Comparison of ENCODE assay signal across 8 mouse cellular contexts in the genomic region with DNA sequence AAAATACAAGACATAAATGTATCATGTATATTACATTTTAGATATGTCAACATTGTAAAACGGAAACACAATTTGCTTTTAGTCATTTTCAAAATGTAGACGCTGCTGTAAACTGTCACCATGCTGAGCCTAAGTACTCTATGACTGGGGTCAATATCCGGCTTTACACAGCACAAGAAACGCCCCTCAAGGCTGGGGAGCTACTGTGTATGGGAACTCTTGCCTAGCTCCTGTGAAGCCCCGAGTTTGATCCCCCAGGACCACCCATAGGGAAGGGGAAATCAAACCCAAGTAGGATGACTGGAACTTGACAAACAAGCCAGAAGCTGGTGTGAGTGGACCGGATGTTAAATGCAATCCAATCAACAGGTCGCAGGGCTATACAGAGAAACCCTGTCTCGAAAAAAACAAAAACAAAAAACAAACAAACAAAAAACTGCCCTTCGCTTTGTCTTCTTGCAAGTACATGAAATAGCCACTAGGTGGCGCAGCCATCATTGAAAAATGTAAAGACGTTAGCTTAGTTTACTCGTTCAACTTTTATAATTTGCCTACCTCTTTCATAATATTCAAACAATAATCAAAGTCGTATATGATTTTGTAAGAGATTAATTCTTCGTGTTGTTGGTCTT.
DNase-seq lines count a peak whose midpoint lies in the region; ATAC-seq and TF ChIP-seq lines count a peak whose summit lies in the region.

No protein-coding gene starts in this region.

- peak; percentile 42 to 81 (median 64) for TF ChIP-seq CTCF in MEL (IDR thresholded peaks at IDR 0.05 in 2 of 3, conservative IDR thresholded peaks at IDR 0.05 in 1 of 3; ENCODE audit: control insufficient read depth in 1 of 3, insufficient read depth in 1 of 3, low read depth in 2 of 3, low read length in 3 of 3, poor library complexity in 1 of 3, severe bottlenecking in 1 of 3)

- DNase-seq in heart, adult 18-20 months: peak; percentile 7 to 59
- DNase-seq in heart, adult 9 months (ENCODE audit: low spot score in 2 of 2): no peak
- DNase-seq in MEL (ENCODE audit: low read depth, low spot score): peak; percentile 65
- peak; percentile 68 for DNase-seq in embryonic facial prominence, embryonic 14.5 days (ENCODE audit: low spot score)
- peak; percentile 73 for DNase-seq in induced T-regulatory cell, adult 2 months (ENCODE audit: low read depth)
- peak; percentile 12 for DNase-seq in lung, postnatal 25 days (ENCODE audit: low spot score)
- DNase-seq in splenic B cell, adult 2 months (ENCODE audit: low read depth, low spot score): peak; percentile 58
- DNase-seq in frontal cortex, postnatal 25 days (ENCODE audit: low spot score in 2 of 2): no peak

- no peaks in the 10 kb centered on the region for H3K9me3 ChIP-seq in MEL (replicated peaks; ENCODE audit: insufficient read depth, low read length)
- no peaks in the 10 kb centered on the region for H3K9me3 ChIP-seq in embryonic facial prominence, embryonic 14.5 days (ENCODE audit: control insufficient read depth, low read length)

- no peak for TF ChIP-seq POLR2A in MEL (IDR thresholded peaks at IDR 0.05; ENCODE audit: control insufficient read depth in 1 of 2, insufficient read depth in 1 of 2, low read depth in 1 of 2, low read length in 2 of 2, poor library complexity in 1 of 2)

- H3K27me3 ChIP-seq in MEL (ENCODE audit: control insufficient read depth in 1 of 2, insufficient read depth in 2 of 2, low read length in 2 of 2): peaks cover 0 to 2% of the 10 kb centered on the region in 2 experiments; a peak in 2 of 4 replicates
- no peaks in the 10 kb centered on the region for H3K27me3 ChIP-seq in embryonic facial prominence, embryonic 14.5 days (replicated peaks; ENCODE audit: control insufficient read depth, insufficient read depth, low read length)
- no peaks in the 10 kb centered on the region for H3K27me3 ChIP-seq in splenic B cell, adult 2 months (ENCODE audit: control insufficient read depth, insufficient read depth, low read length, poor library complexity, severe bottlenecking)

- no peak overlapping the region for H3K9ac ChIP-seq in MEL (ENCODE audit: control insufficient read depth, low read depth, low read length, poor library complexity, severe bottlenecking)
- H3K9ac ChIP-seq in embryonic facial prominence, embryonic 14.5 days (ENCODE audit: low read depth, low read length): peak overlapping the region; percentile 47

- H3K79me2 ChIP-seq in MEL (ENCODE audit: control insufficient read depth, insufficient read depth, low read length, poor library complexity): no peaks in the 10 kb centered on the region

- H3K27ac ChIP-seq in MEL (ENCODE audit: control insufficient read depth, low read depth, low read length): no peak overlapping the region
- H3K27ac ChIP-seq in embryonic facial prominence, embryonic 14.5 days (replicated peaks; ENCODE audit: low read depth, low read length): no peak overlapping the region

- no peak for TF ChIP-seq EP300 in MEL (IDR thresholded peaks at IDR 0.05; ENCODE audit: low read depth in 1 of 2, low read length in 2 of 2)

- H3K36me3 ChIP-seq in MEL (ENCODE audit: control insufficient read depth in 1 of 2, insufficient read depth in 2 of 2, low read length in 2 of 2): peaks cover 0 to 3% of the 10 kb centered on the region in 2 experiments; a peak in 2 of 4 replicates
- H3K36me3 ChIP-seq in embryonic facial prominence, embryonic 14.5 days (ENCODE audit: control insufficient read depth, insufficient read depth, low read length): no peaks in the 10 kb centered on the region
- H3K36me3 ChIP-seq in splenic B cell, adult 2 months (ENCODE audit: control insufficient read depth, insufficient read depth, low read length, poor library complexity, severe bottlenecking): no peaks in the 10 kb centered on the region

- H3K4me2 ChIP-seq in embryonic facial prominence, embryonic 14.5 days (ENCODE audit: low read depth, low read length): peak overlapping the region; percentile 32; the same call in 1 of the 2 replicates

- peaks cover 0 to 3% of the 10 kb centered on the region in 2 experiments; a peak in 2 of 4 replicates for H3K4me1 ChIP-seq in MEL (ENCODE audit: control insufficient read depth in 1 of 2, insufficient read depth in 2 of 2, low read length in 2 of 2)
- no peaks in the 10 kb centered on the region for H3K4me1 ChIP-seq in embryonic facial prominence, embryonic 14.5 days (ENCODE audit: control insufficient read depth, insufficient read depth, low read length)

- H3K4me3 ChIP-seq in MEL (ENCODE audit: control insufficient read depth in 1 of 2, insufficient read depth in 1 of 2, low read depth in 2 of 2, low read length in 2 of 2): no peak overlapping the region
- H3K4me3 ChIP-seq in embryonic facial prominence, embryonic 14.5 days (ENCODE audit: low read depth, low read length): no peak overlapping the region

- 17% methylated on average over 14 of the region's 14 CpGs for WGBS in embryonic facial prominence, embryonic 14.5 days

- ATAC-seq in embryonic facial prominence, embryonic 14.5 days (ENCODE audit: low read depth): no peak; the same call in 1 of the 2 replicates

- TF ChIP-seq RAD21 in MEL (IDR thresholded peaks at IDR 0.05; ENCODE audit: low read depth, low read length): peak; percentile 86

TF ChIP-seq in MEL, 35 proteins besides CTCF, POLR2A, EP300 and RAD21:
- TF ChIP-seq ZKSCAN1 (IDR thresholded peaks at IDR 0.05; ENCODE audit: low read depth, low read length): no peak
- TF ChIP-seq ZC3H11A (IDR thresholded peaks at IDR 0.05; ENCODE audit: low read depth, low read length): peak; percentile 91
- TF ChIP-seq SMC3 (IDR thresholded peaks at IDR 0.05; ENCODE audit: low read depth, low read length): peak; percentile 88
TF ChIP-seq in MEL: peak in this region for 2.

Comparison
In these comparisons a context has a peak if more than half of its experiments do, and no peak if none do; other contexts are left out.
1. DNase-seq: peak in heart, adult 18-20 months (2 of 2), MEL (single experiment), embryonic facial prominence, embryonic 14.5 days (single experiment), induced T-regulatory cell, adult 2 months (single experiment), lung, postnatal 25 days (single experiment) and splenic B cell, adult 2 months (single experiment); none in heart, adult 9 months (0 of 2) and frontal cortex, postnatal 25 days (0 of 2).